Mouse (Mus musculus) MEL (cell line): ENCODE measurements at regions not wholly inside any gene's neighbourhood (a gene's known extent, or its start where the extent isn't known, plus 50 kb on each side); places are given as distances from the start of the nearest gene placed in this dataset.

Source experiments
- DNase-seq: peaks from one replicate; pipeline ENCODE4 v3.0.0; 2011; ENCODE audit warnings: low read depth, low spot score
- H3K27ac ChIP-seq: 2 replicates; pipeline ENCODE4 v1.5.1; 2012; ENCODE audit warnings: low read depth, mild to moderate bottlenecking, control low read depth, low read length, moderate library complexity; ENCODE audit not compliant: control insufficient read depth
- H3K27me3 ChIP-seq, 2 experiments: fragments of 150-350 bp in 1 of 2; sonication (generic) in 1 of 2; 2 replicates each; pipeline ENCODE4 v1.6.1; 2012; ENCODE audit warnings: low read length in 2 of 2, mild to moderate bottlenecking in 2 of 2, improper control_type of control experiment in 1 of 2, moderate library complexity in 1 of 2; ENCODE audit not compliant: insufficient read depth in 2 of 2, control insufficient read depth in 1 of 2
- H3K36me3 ChIP-seq, 2 experiments: 2 replicates each; pipeline ENCODE4 v1.6.1; 2012 to 2014; ENCODE audit warnings: low read length in 2 of 2, improper control_type of control experiment in 1 of 2, inconsistent platforms in 1 of 2, mild to moderate bottlenecking in 1 of 2; ENCODE audit not compliant: insufficient read depth in 2 of 2, control insufficient read depth in 1 of 2
- H3K4me1 ChIP-seq, 2 experiments: fragments of 150-350 bp in 1 of 2; sonication (generic) in 1 of 2; 2 replicates each; pipeline ENCODE4 v1.6.1; 2012; ENCODE audit warnings: low read length in 2 of 2, improper control_type of control experiment in 1 of 2, mild to moderate bottlenecking in 1 of 2; ENCODE audit not compliant: insufficient read depth in 2 of 2, control insufficient read depth in 1 of 2
- H3K4me3 ChIP-seq, 2 experiments: fragments of 150-350 bp in 1 of 2; sonication (generic) in 1 of 2; 2 replicates each; pipeline ENCODE4 v1.5.1; 2012; ENCODE audit warnings: low read depth in 2 of 2, low read length in 2 of 2, mild to moderate bottlenecking in 2 of 2, moderate library complexity in 2 of 2, control low read depth in 1 of 2, improper control_type of control experiment in 1 of 2; ENCODE audit not compliant: control insufficient read depth in 1 of 2, insufficient read depth in 1 of 2
- H3K79me2 ChIP-seq: 2 replicates; pipeline ENCODE4 v1.6.1; 2012; ENCODE audit warnings: mild to moderate bottlenecking, low read length, moderate library complexity; ENCODE audit not compliant: control insufficient read depth, poor library complexity, insufficient read depth
- H3K9ac ChIP-seq: 2 replicates; pipeline ENCODE4 v1.6.1; 2012; ENCODE audit warnings: low read depth, mild to moderate bottlenecking, control low read depth, low read length, moderate library complexity; ENCODE audit not compliant: control insufficient read depth, poor library complexity, severe bottlenecking
- H3K9me3 ChIP-seq: fragments of 150-350 bp; sonication (generic); replicated peaks from 2 replicates; pipeline ENCODE4 v1.6.1; 2012; ENCODE audit warnings: mild to moderate bottlenecking, low read length, improper control_type of control experiment, moderate library complexity; ENCODE audit not compliant: insufficient read depth
- BHLHE40 ChIP-seq: IDR thresholded peaks from 2 replicates; pipeline ENCODE4 v1.6.1; 2012; ENCODE audit warnings: low read depth, mild to moderate bottlenecking, inconsistent platforms, low read length, improper control_type of control experiment, borderline replicate concordance
- CHD1 ChIP-seq: IDR thresholded peaks from 2 replicates; pipeline ENCODE4 v1.6.1; 2012; ENCODE audit warnings: low read depth, mild to moderate bottlenecking, inconsistent platforms, low read length, improper control_type of control experiment
- CHD2 ChIP-seq: IDR thresholded peaks from 2 replicates; pipeline ENCODE4 v1.6.1; 2011; ENCODE audit warnings: low read length, improper control_type of control experiment
- CTCF ChIP-seq, 3 experiments: IDR thresholded peaks in 2 of 3; conservative IDR thresholded peaks in 1 of 3; 2 replicates each; pipeline ENCODE4 v1.5.1; 2011 to 2012; ENCODE audit warnings: low read length in 3 of 3, low read depth in 2 of 3, mild to moderate bottlenecking in 2 of 3, improper control_type of control experiment in 1 of 3, inconsistent platforms in 1 of 3, mixed read lengths in 1 of 3, moderate library complexity in 1 of 3; ENCODE audit not compliant: control insufficient read depth in 1 of 3, insufficient read depth in 1 of 3, poor library complexity in 1 of 3, severe bottlenecking in 1 of 3
- E2F4 ChIP-seq: IDR thresholded peaks from 2 replicates; pipeline ENCODE4 v1.6.1; 2011; ENCODE audit warnings: low read depth, low read length, improper control_type of control experiment, borderline replicate concordance
- ELF1 ChIP-seq: IDR thresholded peaks from 2 replicates; pipeline ENCODE4 v1.6.1; 2014; ENCODE audit warnings: low read depth, mild to moderate bottlenecking, inconsistent platforms, low read length, improper control_type of control experiment, moderate library complexity
- EP300 ChIP-seq, 2 experiments: IDR thresholded peaks; 2 replicates each; pipeline ENCODE4 v1.6.1; 2011; ENCODE audit warnings: improper control_type of control experiment in 2 of 2, low read length in 2 of 2, low read depth in 1 of 2, mild to moderate bottlenecking in 1 of 2
- ETS1 ChIP-seq: IDR thresholded peaks from 2 replicates; pipeline ENCODE4 v1.6.1; 2012; ENCODE audit warnings: low read depth, mild to moderate bottlenecking, inconsistent platforms, low read length, improper control_type of control experiment, moderate library complexity
- GABPA ChIP-seq: IDR thresholded peaks from 2 replicates; pipeline ENCODE4 v1.6.1; 2012; ENCODE audit warnings: low read depth, mild to moderate bottlenecking, inconsistent platforms, low read length, improper control_type of control experiment, moderate library complexity
- GATA1 ChIP-seq: IDR thresholded peaks from 2 replicates; pipeline ENCODE4 v1.6.1; 2011; ENCODE audit warnings: low read depth, low read length, improper control_type of control experiment
- HCFC1 ChIP-seq: IDR thresholded peaks from 2 replicates; pipeline ENCODE4 v1.6.1; 2012; ENCODE audit warnings: low read depth, mild to moderate bottlenecking, inconsistent platforms, low read length, improper control_type of control experiment, moderate library complexity
- KAT2A ChIP-seq: conservative IDR thresholded peaks from 2 replicates; pipeline ENCODE4 v1.6.1; 2012; ENCODE audit warnings: low read depth, low read length, improper control_type of control experiment, inconsistent platforms
- MAFK ChIP-seq: IDR thresholded peaks from 2 replicates; pipeline ENCODE4 v1.6.1; 2011; ENCODE audit warnings: low read depth, mild to moderate bottlenecking, low read length, improper control_type of control experiment, borderline replicate concordance
- MAX ChIP-seq: IDR thresholded peaks from 2 replicates; pipeline ENCODE4 v1.6.1; 2011; ENCODE audit warnings: low read length, improper control_type of control experiment
- MAZ ChIP-seq: IDR thresholded peaks from 2 replicates; pipeline ENCODE4 v1.6.1; 2012; ENCODE audit warnings: low read depth, mild to moderate bottlenecking, inconsistent platforms, low read length, improper control_type of control experiment
- MEF2A ChIP-seq: IDR thresholded peaks from 2 replicates; pipeline ENCODE4 v1.6.1; 2014; ENCODE audit warnings: low read depth, mild to moderate bottlenecking, inconsistent platforms, low read length, improper control_type of control experiment; ENCODE audit not compliant: poor library complexity, insufficient replicate concordance, severe bottlenecking; ENCODE audit errors: extremely low read depth
- MYC ChIP-seq: IDR thresholded peaks from 2 replicates; pipeline ENCODE4 v1.6.1; 2011; ENCODE audit warnings: low read depth, mild to moderate bottlenecking, low read length, improper control_type of control experiment, moderate library complexity
- NELFE ChIP-seq: IDR thresholded peaks from 2 replicates; pipeline ENCODE4 v1.6.1; 2011; ENCODE audit warnings: low read depth, low read length, improper control_type of control experiment
- POLR2A ChIP-seq, 2 experiments: IDR thresholded peaks; 2 replicates each; pipeline ENCODE4 v1.6.1; 2011 to 2012; ENCODE audit warnings: low read length in 2 of 2, mild to moderate bottlenecking in 2 of 2, control low read depth in 1 of 2, improper control_type of control experiment in 1 of 2, low read depth in 1 of 2, moderate library complexity in 1 of 2; ENCODE audit not compliant: control insufficient read depth in 1 of 2, insufficient read depth in 1 of 2, poor library complexity in 1 of 2
- POLR2AphosphoS5 ChIP-seq: IDR thresholded peaks from 2 replicates; pipeline ENCODE4 v1.6.1; 2012; ENCODE audit warnings: low read depth, borderline replicate concordance, mild to moderate bottlenecking, inconsistent platforms, low read length, moderate library complexity, mixed read lengths
- RAD21 ChIP-seq: IDR thresholded peaks from 2 replicates; pipeline ENCODE4 v1.6.1; 2011; ENCODE audit warnings: mild to moderate bottlenecking, low read depth, low read length, improper control_type of control experiment
- RCOR1 ChIP-seq: IDR thresholded peaks from 2 replicates; pipeline ENCODE4 v1.6.1; 2012; ENCODE audit warnings: low read depth, mild to moderate bottlenecking, inconsistent platforms, low read length, improper control_type of control experiment
- SIN3A ChIP-seq: IDR thresholded peaks from 2 replicates; pipeline ENCODE4 v1.6.1; 2012; ENCODE audit warnings: low read length, improper control_type of control experiment, inconsistent platforms
- SMC3 ChIP-seq: IDR thresholded peaks from 2 replicates; pipeline ENCODE4 v1.6.1; 2011; ENCODE audit warnings: low read depth, low read length, improper control_type of control experiment
- TBP ChIP-seq: IDR thresholded peaks from 2 replicates; pipeline ENCODE4 v1.8.0; 2011; ENCODE audit warnings: low read depth, low read length, improper control_type of control experiment
- TCF12 ChIP-seq: IDR thresholded peaks from 2 replicates; pipeline ENCODE4 v1.6.1; 2014; ENCODE audit warnings: low read depth, mild to moderate bottlenecking, inconsistent platforms, low read length, improper control_type of control experiment, moderate library complexity
- UBTF ChIP-seq: IDR thresholded peaks from 2 replicates; pipeline ENCODE4 v1.6.1; 2012; ENCODE audit warnings: low read depth, mild to moderate bottlenecking, inconsistent platforms, low read length, improper control_type of control experiment, moderate library complexity, borderline replicate concordance; ENCODE audit not compliant: insufficient read depth
- USF1 ChIP-seq: IDR thresholded peaks from 2 replicates; pipeline ENCODE4 v1.6.1; 2014; ENCODE audit warnings: low read depth, mild to moderate bottlenecking, inconsistent platforms, low read length, improper control_type of control experiment, moderate library complexity
- USF2 ChIP-seq, 2 experiments: IDR thresholded peaks; 2 replicates each; pipeline ENCODE4 v1.6.1; 2011 to 2012; ENCODE audit warnings: improper control_type of control experiment in 2 of 2, low read length in 2 of 2, borderline replicate concordance in 1 of 2, inconsistent platforms in 1 of 2, low read depth in 1 of 2, mild to moderate bottlenecking in 1 of 2; ENCODE audit not compliant: insufficient read depth in 1 of 2
- ZNF384 ChIP-seq: IDR thresholded peaks from 2 replicates; pipeline ENCODE4 v1.6.1; 2012; ENCODE audit warnings: low read depth, mild to moderate bottlenecking, inconsistent platforms, low read length, improper control_type of control experiment

DNA sequence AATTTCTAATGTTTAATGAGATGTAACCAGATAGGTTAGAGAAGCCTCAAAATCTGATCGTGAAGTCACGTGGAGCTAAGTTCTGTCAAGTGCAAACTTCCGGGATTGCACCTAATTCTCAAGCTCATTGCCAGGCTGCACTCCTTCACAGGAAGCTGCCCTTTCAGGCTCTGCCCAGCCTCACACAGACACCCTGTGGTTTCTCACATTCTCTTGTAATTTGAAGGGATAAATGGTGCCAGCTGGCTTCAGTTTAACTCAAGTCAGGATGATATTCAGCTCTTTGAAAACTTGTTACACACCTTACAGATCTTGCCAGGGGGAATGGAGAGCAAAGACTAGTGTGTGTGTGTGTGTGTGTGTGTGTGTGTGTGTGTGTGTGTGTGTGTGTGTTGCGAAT is 529.3 kb upstream of the Tle4 start:
- no peak for DNase-seq
- Histone ChIP-seq H3K27me3 (no peaks in the 10 kb centered on the region), H3K4me1 (no peaks in the 10 kb centered on the region), H3K9me3 (no peaks in the 10 kb centered on the region), H3K36me3 (no peaks in the 10 kb centered on the region), H3K27ac (no peak overlapping the region), H3K9ac (no peak overlapping the region), H3K79me2 (no peaks in the 10 kb centered on the region), H3K4me3 (no peak overlapping the region)
- TF ChIP-seq RAD21: no peak
- TF ChIP-seq CHD2: no peak
- no peak for TF ChIP-seq UBTF
- TF ChIP-seq ZNF384: no peak
- TF ChIP-seq TBP: no peak
- no peak for TF ChIP-seq BHLHE40
- TF ChIP-seq POLR2A (IDR thresholded peaks at IDR 0.05; ENCODE audit: control insufficient read depth in 1 of 2, insufficient read depth in 1 of 2, low read depth in 1 of 2, low read length in 2 of 2, poor library complexity in 1 of 2): no peak
- TF ChIP-seq SIN3A: no peak
- TF ChIP-seq POLR2AphosphoS5: no peak
- TF ChIP-seq E2F4: no peak
- no peak for TF ChIP-seq SMC3
- TF ChIP-seq ELF1: no peak
- no peak for TF ChIP-seq RCOR1
- TF ChIP-seq MAZ: no peak
- TF ChIP-seq TCF12: no peak
- no peak for TF ChIP-seq USF1
- no peak for TF ChIP-seq MAX
- TF ChIP-seq MYC: no peak
- TF ChIP-seq MEF2A: no peak

DNA sequence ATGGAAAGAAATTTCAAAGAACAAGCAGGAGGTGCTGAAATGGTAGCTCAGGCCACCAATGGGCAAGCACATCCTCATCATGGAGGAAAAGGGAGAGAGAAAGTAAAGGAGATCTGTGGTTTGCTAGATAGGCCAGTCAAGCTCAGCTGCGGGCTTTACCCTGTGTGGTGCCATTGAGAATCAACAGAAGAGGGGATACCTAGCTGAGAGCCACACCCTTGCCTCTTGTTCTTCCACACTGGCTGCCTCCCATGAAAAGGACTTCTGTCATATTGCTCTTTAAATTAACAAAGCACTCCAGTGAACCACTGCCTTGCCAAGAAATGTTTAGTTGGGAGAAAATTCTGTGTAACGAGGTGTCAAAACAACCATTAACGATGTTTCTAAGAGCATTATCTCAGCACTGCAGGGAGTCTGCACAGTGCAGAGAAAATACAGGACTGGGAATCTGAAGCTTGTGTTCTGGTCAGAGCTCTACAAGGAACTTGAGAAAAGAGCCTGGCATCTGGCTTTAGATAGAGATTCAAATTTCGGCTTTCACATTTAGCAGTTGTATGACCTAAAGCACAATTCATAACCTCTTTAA is 510.7 kb upstream of the Tle4 start:
- Histone ChIP-seq H3K9me3 (no peaks in the 10 kb centered on the region), H3K79me2 (no peaks in the 10 kb centered on the region), H3K27ac (no peak overlapping the region), H3K36me3 (no peaks in the 10 kb centered on the region), H3K27me3 (no peaks in the 10 kb centered on the region), H3K9ac (no peak overlapping the region), H3K4me1 (no peaks in the 10 kb centered on the region), H3K4me3 (no peak overlapping the region)
- no peak for DNase-seq
- TF ChIP-seq ETS1: no peak
- TF ChIP-seq CHD1: no peak
- no peak for TF ChIP-seq GABPA
- TF ChIP-seq KAT2A: no peak
- TF ChIP-seq NELFE: no peak
- TF ChIP-seq RCOR1: no peak
- TF ChIP-seq HCFC1: no peak
- TF ChIP-seq MAFK: no peak
- no peak for TF ChIP-seq MEF2A
- no peak for TF ChIP-seq BHLHE40
- no peak for TF ChIP-seq E2F4
- no peak for TF ChIP-seq CTCF (IDR thresholded peaks at IDR 0.05 in 2 of 3, conservative IDR thresholded peaks at IDR 0.05 in 1 of 3; ENCODE audit: control insufficient read depth in 1 of 3, insufficient read depth in 1 of 3, low read depth in 2 of 3, low read length in 3 of 3, poor library complexity in 1 of 3, severe bottlenecking in 1 of 3)
- TF ChIP-seq GATA1: no peak
- no peak for TF ChIP-seq MAX
- TF ChIP-seq RAD21: no peak
- no peak for TF ChIP-seq UBTF
- TF ChIP-seq EP300 (IDR thresholded peaks at IDR 0.05; ENCODE audit: low read depth in 1 of 2, low read length in 2 of 2): no peak
- no peak for TF ChIP-seq USF2 (IDR thresholded peaks at IDR 0.05; ENCODE audit: borderline replicate concordance in 1 of 2, insufficient read depth in 1 of 2, low read depth in 1 of 2, low read length in 2 of 2)
